Mouse (Mus musculus) heart, adult 11 months (tissue): ENCODE measurements around the gene Zfp68.
"Not testable (repeated sequence)": the region's sequence is repeated elsewhere in the genome, so short reads cannot be mapped to it uniquely, and the experiment has no call there.

Experiments
- DNase-seq: peaks from one replicate; pipeline ENCODE4 v3.0.0; 2022

Gene Zfp68

DNA sequence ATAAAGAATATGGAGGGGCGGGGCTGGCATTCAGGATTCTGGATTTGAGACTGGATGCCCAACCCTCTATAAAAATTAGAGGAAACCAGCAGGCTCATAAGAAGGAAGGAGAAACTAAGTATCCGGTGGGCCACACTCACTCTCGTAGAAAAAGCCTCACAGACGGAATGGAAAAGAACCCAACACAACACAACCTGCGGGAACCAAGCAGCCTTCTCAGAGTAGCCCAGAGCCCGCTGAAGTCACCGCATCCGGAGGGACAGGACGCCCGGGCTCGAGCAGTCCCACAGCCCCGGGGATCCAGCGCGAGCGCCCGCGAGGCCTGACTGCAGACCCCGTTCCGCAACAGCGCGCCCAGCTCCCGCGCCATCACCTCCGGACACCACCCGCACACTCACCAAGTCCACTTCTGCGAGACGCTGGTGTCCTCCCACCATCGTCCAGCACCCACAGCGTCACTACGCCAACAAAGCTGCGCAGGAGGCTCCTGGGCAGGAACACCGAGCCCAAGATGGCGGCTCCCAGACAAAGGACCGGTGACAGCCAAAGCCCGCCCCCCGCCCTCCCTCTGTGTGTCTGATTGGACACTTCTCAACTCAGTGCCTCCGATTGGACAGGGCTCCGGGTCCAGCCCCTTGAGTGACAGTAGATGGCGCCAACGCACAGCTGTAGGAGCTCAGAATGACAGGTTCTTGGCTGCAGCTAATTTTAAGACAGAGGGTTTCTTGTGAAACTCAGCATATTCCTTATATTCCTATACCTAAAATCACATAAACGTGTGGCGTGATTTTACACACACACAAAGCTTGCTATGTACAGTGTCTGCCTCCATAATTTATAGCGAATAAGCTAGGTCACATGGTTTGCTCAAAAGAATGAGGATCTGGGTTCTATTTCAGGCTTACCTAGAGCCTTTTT, at the start of gene Zfp68:
TSS of gene Zfp68 (minus strand) at position 551 of the 918 bp plus-strand sequence.
- DNase-seq = peak; percentile 100

DNA sequence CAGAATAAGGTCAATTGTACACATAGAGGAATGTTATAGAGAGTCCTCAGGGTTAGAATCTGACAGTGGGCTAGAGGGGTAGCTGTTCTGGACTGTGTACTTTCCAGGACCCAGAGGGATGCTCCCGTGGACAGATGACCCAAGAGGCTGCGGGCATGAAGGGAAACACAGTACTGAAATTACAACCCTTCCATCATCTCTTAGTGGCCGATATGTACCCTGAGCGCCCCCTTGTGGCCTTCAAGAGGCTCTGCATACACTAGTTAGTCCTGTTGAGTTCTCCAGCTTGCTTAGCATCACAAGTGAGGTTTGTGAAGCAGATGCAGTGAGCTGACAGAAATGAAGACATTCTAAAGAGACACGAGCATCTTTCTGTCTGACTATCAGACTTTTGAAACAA, 39.4 kb upstream of the Zfp68 start:
- DNase-seq = peak; percentile 83

DNA sequence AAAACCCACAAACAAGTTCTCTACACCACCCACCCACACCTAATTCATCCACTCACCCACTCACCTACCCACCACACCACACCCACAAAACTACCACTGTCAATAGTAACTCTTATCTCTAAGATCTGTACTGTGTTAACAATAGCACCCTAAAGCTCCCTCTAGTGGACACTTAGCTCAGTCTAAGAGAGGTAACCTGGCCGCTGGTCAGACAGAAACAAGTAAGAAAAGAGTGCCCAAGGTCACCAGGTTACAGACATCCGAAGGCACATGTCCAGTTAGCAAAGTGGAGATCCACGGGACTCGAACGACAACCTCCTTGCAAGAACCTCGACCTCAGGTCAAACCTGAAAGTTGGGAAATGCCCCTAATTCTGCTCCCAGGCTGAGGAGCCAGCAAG, 38.3 kb upstream of the Zfp68 start:
- DNase-seq = peak; percentile 87

DNA sequence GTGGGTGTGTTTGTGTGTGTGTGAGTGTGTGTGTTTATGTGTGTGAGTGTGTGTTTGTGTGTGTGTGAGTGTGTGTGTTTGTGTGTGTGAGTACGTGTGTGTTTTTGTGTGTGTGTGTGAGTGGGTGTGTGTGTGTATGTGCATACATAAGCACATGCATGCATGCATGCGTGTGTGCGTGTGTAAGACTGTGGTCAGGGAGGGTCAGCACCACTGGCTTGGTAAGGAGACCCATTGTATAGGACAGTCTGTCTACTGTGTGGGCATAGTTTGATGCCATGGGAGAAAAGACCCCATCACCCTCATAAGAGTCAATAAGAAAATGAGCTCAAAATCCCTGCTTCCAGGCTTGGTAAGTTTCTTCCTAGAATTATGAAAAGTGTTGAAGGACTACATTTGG, 37.8 kb upstream of the Zfp68 start:
- DNase-seq = peak; percentile 13

DNA sequence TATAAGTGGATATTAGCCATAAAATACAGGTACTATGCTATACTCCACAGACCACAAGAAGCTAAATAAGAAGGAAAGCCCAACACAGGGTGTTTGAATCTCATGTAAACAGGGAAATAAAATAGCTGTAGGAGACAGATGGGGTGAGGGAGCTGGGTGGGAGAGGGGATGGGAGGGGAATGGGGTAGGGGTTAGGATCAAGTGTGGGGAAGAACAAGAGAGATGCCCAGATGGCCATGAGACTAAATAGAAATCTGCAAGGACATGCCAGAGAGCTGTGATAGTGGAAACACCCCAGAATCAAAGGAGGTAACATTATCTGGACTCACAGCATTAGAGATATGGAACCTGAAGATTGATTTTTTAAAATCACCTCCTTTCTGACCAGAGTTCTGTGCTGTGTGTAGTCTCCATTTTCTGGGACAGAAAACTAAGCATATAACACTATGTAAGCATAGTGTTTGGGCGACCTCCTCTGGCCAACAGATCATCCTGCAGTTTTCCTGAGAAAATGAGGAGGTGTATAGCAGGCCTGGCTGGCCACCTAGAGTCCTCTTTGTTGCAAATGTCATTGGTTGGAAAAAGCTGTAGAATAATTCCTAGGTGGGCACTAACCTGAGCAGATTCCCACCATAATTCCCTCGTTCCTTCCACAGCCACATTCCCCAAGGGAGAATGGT, 37.1 kb upstream of the Zfp68 start:
- peak; percentile 88 for DNase-seq

DNA sequence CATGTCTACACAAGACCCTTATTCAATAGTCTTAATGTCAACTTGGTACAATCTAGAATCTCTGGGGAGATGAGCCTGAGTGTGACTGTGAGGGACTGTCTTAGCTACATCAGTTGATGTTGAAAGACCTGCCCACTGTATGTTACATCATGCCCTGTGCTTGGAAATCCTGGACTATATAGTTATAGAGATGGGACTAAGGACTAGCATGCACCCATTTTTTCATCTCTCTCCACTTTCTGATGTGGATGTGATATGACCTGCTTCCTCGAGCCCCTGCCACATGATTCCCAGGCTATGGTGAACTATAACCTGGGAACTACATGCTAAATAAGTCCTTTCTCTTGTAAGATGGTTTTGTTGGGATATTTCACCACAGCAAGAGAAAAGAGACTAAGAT, 33.4 kb upstream of the Zfp68 start:
- peak; percentile 54 for DNase-seq

DNA sequence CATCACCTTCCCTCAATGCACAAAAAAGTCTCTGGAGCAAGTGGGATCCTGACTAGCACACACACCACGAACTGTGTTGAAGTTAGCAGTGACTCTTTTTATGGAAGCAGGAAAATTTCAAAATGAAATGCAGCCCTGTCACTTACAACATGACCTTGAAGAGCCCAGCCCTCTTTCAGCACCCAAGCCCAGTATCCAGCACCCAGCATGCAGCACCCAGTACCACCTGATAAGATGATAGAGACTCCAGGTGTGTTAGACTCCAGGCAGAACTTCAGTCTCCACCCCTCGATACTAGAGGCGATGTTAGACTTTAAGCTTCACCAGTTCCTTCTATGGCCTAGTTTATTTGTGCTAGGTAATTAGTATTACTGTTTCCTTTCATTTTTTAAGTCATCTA, 22.2 kb upstream of the Zfp68 start:
- DNase-seq = peak; percentile 64

DNA sequence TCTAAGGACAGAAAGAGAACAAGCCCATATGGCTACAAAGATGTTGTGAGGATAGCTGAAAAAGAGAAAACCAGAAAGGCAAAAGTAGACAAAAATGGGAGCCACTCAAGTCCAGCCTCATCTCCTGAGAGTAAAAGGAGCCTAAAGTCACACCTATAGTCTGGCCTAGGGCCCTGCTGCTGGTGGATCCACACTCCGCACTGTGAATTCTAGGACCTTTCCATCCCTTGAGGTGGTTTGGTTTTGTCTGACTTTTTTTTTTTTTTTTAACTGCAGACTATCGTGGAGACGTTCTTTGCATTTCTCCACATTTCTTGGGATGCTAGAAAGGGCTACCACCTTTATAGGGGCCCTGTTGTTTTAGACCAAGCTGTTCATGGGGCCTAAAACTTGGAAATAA, 21.5 kb upstream of the Zfp68 start:
- peak; percentile 55 for DNase-seq

DNA sequence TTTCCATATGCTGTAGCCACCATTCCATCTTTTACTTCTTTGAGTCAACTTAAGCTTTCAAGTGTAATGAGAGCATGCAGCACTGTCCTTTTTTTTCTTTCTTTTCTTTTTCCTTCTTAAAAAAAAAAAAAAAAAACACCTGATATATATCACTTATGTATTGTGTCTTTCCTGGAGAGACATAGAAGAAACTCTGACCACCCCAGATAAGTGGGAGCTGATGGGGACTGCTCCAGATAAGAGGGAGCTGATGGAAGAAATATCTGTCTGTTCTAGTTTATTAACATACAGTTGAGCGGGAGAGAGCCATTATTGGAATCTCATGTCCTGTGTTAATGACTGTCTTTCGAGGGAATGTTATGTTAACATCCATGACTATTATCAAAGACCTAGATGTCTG, 16.9 kb upstream of the Zfp68 start:
- peak; percentile 19 for DNase-seq

DNA sequence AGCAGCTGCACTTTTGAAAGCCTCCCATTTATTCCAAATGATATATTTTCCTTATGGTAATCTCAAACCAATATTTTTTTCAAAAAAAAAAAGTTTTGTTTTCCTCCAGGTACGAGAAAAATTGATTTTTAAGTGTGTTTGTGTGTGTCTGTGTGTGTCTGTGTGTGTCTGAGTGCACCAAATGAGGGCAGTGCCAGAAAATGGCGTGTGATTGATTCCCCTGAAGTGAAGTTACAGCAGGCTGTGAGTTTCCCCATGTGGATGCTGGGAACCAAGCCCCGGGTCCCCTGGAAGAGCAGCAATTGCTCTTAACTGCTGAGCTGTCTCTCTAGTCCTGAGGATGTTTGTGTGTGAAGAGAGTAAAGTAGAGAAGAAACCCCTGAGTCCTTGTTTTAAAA, 3.9 kb upstream of the Zfp68 start:
- DNase-seq = peak; percentile 50

DNA sequence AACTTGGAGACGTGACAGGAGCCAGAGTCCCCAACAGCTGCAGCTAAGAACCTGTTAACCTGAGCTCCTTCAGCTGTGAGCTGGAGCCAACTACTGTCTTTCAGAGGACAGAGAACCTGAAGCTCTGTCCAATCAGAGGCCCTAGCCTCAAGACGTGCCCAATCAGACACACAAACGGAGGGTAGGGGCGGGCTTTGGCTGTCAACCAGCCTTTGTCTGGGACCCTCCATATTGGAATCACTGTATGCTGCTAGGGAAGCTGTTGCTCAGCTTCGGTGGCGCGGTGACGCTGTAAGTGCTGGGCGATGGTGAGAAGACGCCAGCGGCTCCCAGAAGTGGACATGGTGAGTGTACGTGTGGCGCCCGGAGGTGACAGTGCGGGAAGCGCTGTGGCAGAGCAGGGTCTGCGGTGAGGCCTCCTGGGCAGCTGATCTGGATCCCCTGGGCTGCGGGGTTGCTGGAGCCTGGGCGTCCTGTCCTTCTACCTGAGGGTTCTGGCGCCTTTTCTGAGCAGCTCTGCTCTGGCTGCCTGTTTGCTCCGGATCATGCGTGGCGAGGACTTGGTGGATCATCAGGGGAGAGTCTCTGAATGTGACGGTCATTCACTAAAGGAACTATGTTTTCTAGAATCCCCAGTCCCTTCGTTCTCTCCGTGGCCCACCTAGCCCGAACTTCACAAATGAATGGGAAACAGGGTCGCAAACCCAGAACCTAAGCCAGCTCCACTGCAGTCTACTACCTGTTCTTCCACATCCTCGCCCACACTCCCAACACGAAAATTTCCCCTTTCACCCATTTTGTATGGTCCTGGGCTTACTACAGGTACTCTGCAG, 3.3 kb upstream of the Zfp68 start, which contains the start of gene A430033K04Rik:
TSS of gene A430033K04Rik (plus strand) at position 215 of the 833 bp plus-strand sequence.
- DNase-seq = peak; percentile 100

DNA sequence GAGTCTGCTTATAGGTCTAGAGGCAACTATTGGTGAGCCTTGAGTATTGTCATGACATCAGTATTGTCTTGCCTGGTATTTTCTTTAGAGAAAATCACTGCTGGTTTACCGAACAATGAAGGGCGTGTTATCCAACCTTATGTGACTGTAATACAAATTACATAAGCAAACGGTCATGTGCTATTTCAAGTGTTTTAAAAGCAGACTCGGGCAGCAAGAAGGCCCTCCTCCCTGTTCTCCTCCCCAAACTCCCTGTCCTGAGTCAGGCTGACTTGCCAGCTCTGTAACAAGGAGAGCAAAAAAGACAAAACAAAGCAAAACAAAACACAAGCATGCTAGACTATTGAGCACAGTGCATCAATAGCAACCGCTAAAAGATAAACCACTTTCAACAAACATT, 1.3 kb upstream of the Zfp68 start:
- DNase-seq = no peak

DNA sequence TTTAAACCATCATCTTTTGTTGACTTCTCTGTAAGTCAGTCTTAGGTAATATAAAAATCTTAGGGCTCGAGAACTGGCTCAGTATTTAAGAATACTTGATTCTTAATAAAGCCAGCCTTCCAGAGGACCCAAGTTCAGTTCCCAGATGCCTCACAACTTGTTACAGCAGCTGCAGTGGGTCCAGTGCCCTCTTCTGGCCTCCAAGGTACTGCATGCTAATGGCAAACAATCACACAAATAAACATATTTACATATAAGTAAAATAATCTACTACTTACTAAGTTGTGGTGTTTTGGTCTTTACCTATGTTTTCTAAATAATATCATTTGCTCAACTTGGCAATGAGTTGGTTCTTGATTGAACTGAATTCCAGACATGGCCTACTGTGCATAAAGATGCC, 1.2 kb downstream of the Zfp68 start:
- no peak for DNase-seq

DNA sequence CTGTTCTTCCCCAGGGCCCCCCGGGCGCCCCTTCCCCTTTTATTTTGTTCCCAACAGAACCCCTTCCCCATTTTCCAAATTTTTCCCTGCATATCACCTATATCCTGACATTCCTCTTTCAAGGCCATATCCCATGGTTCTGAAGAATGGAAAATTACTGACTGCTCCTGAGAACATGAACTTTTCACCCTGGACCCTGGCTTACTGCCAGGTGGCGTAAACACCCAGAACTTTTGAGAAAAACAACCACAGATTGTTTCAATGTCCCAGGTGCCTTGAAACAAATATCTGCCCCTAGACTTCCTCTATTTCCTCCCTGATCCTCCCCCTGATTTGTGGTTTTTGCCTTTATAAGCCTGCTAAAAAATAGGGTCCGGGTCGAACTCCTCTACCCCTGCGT, 32.2 kb downstream of the Zfp68 start:
- no peak for DNase-seq

DNA sequence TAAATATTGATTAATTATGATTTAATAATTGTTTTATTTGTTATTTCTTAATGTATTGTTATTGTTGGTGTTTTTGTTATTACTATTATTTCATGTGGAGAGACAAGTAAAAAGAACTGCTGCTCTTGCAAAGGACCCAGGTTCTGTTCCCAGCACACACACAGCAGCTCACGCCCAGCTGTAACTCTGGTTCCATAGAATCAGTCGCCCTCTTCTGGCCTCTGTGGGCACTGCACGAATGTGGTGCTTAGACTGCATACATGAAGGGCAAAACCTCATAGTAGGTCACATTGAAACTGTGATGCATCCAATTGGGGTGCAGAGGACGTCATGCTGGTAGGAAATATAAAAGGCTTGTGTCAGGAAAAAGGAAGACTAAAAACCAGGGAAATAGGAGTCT, 47.9 kb downstream of the Zfp68 start:
- DNase-seq = no peak

DNA sequence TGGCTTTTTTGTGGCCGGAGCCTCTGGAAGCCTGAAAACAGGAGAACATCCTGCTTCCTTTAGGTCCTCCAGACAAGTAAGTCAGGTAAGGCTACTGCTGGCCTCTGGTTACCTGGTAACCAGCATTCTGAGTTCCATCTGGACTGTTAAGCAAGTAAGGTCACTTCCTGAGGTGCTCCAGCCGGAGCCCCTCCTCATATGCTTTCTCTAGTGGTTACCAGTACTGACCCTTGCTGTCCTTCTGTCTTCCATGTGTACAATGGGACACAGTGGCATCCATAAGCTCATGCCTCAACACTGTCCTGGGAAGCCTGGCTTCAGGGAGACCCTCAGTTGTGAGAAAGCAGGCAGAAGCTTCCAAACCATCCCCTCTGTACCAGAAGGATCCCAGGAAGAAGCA, 54.9 kb downstream of the Zfp68 start, which contains the start of gene 1700123K08Rik:
TSS of gene 1700123K08Rik (minus strand) at position 101 of the 400 bp plus-strand sequence.
- not testable (repeated sequence) for DNase-seq
